Mouse (Mus musculus) gastrocnemius, postnatal 14 days (tissue): Measurements from ENCODE around the gene Hist2h2aa1. TPM values are rescaled to one million over a fixed set of nuclear protein-coding genes. Genes with fewer than 3 reads are reported as not detected.

Experiments used
- DNase-seq: peaks from one replicate; pipeline ENCODE4 v3.0.0; 2021; ENCODE audit warnings: mixed read lengths
- intact Hi-C: fragments of 180-260 bp; cut with DNase I; formaldehyde crosslinking; loops from one replicate; pipeline ENCODE4 v1.15.1; 2025; ENCODE audit warnings: low total_unique reads
- total RNA-seq, 2 experiments: library from RNA; stranded (reverse); gene quantifications; 2 replicates each; pipeline ENCODE4 v1.2.3; 2021

The Hist2h2aa1 gene
- total RNA-seq, 2 experiments from 2014 or later = 3.3 to 12.8 TPM

DNA sequence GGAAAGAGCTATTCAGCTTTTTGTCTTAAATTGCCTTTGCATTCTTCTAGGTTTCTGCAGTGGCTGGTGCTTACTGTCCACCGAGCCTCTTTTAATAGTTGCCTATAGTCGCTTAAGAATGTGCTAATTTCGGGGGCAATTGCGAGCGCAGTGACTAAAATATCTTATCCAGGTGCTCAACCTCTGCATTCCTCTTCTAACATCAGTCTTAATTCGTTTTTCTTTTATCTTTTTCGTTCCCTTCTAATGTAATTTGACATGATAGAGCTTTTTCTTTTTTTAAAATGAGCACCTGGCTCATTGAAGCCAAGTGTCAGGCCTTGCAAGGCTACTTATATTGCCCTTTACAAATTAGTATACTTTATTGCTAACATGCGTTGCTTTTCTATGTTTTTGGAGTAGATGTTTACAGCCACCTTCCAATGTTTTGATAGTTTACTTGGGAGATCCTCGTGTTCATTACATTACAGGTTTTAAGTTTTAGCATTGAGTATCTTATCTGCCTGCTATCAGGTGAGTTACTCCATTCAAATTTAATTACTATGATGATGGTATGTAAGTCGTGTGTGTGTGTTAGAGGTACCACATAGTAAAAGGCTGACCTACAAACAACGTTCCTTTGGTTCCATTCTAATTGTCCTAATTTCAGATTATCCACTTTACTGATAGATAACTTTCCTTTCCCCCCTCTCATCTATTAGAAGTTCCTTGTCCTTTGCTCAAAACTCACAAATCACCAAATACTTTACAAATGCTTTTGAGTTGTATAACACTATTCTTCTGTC, 2.3 kb downstream of the Hist2h2aa1 start:
- intact Hi-C loops = no loop called here
- no peak for DNase-seq

DNA sequence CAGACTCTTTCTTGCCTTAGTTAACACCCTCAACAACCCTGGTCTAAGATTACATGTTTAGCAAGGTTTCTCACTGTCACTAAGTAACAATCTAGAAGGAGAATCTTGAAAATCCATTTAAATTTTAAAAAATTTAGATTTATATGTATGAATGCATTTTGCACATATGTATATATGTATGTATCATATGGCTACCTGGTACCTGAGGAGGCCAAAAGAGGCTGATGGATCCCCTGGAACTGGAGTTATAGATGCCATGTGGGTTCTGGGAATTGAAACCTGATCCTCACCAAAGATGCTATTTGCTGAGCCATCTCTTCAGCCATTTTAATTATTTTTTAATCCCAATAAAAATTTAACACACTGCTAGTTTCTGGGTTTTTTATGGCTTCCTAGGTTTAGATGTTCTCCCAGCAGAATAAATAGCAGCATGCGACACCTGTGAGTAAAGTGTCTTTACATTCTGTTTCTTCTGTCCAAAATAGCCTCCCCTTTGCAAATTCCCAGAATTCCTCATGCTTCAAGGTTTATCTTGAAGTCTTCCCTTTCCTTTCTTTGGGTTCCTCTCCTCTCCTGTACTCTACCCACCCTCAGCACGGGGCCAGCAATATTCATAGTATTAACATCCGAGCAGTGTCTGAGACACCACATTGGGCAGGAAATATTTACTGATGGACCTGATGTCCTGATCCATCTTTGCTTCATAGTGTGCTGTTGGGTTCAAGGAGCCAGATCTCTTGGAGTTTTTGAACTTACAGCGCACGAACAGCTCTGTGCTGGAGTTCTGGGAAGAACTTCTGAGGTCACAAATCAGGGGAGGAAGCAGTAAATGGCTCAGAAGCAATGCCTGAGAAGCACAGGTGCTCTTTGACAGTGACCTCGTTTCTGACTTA, 3.1 kb downstream of the Hist2h2aa1 start:
- no peak for DNase-seq
- intact Hi-C loops = no loop called here

DNA sequence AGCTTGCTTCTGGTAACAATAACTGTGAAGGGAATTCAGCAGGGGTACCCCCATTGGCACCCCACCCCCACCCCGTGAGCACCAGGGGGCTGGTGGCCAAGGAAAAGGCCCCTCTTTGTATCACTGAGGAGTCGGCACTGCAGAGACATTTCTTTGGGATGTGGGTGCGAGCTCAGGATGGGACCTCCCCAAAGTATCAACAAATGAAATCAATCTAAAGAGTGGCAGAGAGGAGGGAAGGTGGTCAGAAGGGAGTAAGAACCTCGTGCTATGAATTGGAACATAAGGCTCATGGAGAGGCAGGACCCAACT, 3.7 kb downstream of the Hist2h2aa1 start:
- no peak for DNase-seq
- intact Hi-C loops = no loop called here

DNA sequence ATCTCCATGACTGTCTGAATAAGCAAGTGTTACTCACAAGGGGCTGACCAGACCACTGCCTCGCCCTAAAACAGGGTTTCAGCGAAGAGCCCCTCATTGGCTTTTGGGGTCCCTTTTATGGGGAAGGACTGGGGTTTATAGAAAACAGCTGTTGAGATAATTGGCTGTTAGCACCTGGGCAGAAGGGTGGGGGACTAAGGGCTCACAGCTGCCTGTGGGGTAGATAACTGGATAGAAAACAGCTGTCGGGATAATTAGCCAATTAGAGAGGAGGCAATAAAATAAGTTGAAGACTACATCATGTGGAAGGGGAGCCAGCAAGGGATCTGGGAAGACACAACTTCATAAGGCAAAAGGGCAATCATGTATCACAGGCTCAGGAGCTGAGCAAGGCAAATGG, 5.6 kb downstream of the Hist2h2aa1 start:
- intact Hi-C loops = no loop called here
- no peak for DNase-seq

DNA sequence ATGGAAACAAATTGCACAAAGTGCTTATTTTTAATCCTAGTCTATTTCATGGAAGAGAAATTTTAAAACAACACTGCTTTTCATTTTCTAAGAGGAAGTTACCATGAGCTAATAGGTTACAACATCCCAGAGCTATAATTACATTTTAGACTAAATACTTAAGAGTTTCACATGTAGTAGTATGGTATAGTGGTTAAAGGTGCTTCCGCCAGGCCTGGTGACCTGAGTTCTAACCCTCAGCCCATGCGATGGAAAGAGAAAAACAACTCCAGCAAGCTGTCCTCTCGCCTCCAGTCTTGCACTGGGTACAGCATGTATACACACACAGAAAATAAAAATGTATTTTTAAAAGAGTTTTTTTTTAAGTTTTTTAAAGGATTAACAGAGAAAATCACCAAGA, 6.5 kb downstream of the Hist2h2aa1 start:
- intact Hi-C loops = no loop called here
- no peak for DNase-seq

DNA sequence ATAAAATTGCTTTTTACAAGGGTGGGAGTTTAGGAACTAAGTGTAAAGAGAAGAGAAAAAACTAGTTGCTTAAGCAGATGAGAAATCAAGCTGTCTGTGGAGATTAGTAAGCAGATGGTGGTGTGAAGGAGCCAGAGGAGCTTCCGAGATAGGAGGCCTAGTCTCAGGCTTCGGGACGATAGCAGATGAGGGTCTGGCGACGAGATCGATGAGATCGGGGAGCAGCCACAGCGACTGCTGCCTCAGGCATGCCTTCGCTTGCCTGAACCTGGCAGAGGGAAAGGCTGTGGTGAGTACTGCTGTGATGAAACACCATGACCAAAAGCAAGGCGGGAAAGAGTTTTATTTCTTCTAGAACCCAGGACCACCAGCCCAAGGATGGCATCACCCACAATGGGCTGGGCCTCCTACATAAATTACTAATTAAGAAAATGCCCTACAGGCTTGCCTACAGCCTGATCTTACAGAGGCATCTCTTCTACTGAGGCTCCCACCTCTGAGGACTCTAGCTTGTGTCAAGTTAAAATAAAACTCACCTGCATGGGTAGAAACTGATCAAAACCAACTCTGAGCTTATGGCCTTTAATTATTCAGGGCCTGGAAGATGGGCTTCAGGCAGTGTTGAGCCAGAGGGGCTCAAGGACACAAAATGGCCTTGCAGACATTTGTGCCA, 9.5 kb downstream of the Hist2h2aa1 start:
- no peak for DNase-seq
- intact Hi-C loops = no loop called here

DNA sequence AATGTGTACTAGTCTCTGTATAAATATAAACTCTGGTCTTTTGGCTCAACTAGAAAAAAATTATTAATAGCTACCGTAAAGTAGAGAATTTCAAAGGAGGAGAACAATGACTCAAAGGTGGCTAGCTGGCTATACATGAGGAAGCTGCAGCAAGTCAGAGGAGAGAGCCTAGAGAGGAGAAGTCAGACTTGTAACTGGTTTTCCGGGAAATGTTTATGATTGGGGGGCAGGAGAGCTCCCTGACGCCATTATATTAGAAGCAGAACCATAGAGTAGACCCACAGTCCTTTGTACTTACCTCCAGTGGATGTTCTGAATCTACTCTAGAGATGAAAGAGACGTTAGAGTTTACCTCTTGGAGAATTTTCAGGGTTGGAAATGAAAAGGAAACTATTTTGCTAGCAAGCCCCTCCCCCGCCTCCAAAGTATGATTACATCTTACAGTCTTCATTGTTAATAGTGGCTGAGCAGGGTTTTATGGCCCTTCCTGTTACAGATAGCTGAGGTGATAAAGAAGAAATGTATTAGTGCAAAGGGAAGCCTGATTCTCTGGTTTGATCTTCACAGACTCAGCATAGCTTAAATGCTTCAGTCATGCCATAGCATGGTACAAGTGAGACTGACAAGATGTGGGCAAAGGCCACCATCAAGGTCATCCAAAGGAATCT, 10.8 kb downstream of the Hist2h2aa1 start:
- no peak for DNase-seq
- intact Hi-C loops = no loop called here

DNA sequence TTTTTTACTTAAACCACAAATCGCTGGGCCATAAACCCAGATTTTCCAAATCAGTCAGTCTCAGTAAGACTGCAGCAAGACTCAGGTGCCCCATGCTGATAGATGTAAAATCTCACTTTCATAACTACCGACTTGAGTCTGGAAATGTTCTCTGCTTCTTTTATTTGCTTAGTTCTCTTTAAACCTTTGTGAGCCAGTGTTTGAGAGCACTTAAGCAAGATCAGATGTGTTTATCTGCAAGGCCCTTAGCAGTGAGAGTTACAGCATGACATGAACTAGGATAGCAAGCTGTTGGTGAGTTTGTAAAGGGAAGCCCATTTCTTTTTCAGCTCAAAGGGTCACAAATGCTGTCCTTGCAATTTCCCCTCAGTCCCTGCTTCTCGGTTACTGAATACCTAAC, 11.9 kb downstream of the Hist2h2aa1 start:
- intact Hi-C loops = no loop called here
- DNase-seq = no peak

DNA sequence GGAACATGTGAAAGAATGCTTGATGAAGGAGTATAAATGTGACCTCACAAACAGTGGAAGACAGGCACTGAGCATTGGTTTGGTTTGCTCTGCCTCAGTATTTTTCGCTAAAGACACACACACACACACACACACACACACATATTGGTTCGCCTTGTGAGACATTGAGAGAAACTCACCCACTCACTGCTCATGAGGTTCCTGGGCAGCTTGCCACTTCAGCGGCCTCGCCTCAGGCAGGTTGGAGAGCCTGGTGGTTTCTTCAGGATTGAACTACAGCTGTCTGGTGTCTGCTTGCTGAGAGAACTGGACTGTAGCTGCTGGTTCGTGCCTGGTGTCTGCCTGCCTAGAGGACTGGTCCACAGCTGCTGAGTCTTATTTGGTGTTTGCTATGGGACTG, 14.9 kb downstream of the Hist2h2aa1 start:
- no peak for DNase-seq
- intact Hi-C loops = no loop called here

DNA sequence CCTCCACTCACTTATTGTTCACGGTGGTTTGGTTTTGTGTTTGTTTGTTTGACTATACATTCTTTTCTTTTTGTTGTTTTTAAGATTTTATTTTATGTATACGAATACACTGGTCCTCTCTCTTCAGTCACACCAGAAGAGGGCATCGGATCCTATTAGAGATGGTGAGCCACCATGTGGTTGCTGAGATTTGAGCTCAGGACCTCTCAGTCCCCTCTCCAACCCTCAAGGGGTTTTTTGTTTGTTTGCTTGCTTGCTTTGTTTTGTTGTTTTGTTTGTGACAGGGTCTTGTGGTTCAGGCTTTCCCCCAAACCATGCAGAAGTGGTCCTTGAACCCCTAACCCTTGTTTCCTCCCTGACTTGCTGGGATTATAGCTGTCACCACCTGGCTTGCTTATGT, 16.3 kb downstream of the Hist2h2aa1 start:
- intact Hi-C loops = no loop called here
- DNase-seq = no peak

DNA sequence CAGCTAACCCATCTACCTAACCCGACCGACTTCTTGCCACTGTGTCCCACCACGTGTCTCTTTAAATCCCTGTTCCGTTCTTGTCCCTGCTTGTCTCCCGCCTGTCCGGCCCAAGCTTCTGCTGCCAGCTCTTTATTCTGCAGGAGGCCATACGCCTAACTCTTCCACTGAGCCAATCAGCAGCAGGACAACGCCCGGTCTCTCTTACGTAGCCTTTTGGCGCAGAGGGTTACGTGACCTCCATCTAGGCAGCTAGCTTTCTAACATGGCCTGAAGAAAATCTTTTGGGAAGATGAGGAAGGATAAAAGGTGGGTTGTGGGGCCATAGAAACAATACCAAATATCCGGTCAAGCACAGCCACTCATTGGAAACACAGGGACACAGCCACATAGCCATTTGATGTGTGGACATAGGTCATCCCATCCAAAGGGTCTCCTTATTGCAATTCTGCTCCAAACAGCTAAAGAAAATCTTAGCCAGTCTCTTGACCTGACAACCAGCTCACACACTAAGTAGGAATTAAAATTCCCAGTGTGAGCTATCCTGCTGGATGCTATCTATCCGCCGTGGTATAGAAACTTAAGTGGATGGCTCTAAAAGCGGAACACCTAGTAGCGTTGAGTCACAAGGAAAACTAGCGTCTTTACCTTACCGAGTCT, 17.0 kb downstream of the Hist2h2aa1 start:
- DNase-seq = peak; percentile 82
- intact Hi-C loops = no loop called here

DNA sequence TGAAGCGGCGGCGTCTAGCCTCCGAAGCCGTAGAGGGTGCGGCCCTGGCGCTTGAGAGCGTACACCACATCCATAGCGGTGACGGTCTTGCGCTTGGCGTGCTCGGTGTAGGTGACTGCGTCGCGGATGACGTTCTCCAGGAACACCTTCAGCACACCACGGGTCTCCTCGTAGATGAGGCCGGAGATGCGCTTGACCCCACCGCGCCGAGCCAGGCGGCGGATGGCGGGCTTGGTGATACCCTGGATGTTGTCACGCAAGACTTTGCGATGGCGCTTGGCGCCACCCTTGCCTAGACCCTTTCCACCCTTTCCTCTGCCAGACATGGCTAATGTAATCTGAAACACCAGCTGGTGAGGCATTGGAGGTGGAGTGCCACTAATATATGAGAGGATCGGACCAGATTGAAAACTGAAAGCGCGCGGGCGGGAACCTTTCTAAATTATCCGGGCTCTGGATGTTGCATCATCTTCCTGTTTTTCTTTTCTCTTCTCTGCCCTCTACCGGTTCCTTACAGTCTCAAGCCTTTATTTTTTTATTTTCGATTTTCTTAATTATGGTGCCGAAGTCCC, 17.8 kb downstream of the Hist2h2aa1 start, which contains the start of gene Hist2h4:
Gene Hist2h4, minus strand, starts transcription at position 333 of the 572 bp plus-strand sequence.
- peak; percentile 89 for DNase-seq
- intact Hi-C loops = no loop called here

DNA sequence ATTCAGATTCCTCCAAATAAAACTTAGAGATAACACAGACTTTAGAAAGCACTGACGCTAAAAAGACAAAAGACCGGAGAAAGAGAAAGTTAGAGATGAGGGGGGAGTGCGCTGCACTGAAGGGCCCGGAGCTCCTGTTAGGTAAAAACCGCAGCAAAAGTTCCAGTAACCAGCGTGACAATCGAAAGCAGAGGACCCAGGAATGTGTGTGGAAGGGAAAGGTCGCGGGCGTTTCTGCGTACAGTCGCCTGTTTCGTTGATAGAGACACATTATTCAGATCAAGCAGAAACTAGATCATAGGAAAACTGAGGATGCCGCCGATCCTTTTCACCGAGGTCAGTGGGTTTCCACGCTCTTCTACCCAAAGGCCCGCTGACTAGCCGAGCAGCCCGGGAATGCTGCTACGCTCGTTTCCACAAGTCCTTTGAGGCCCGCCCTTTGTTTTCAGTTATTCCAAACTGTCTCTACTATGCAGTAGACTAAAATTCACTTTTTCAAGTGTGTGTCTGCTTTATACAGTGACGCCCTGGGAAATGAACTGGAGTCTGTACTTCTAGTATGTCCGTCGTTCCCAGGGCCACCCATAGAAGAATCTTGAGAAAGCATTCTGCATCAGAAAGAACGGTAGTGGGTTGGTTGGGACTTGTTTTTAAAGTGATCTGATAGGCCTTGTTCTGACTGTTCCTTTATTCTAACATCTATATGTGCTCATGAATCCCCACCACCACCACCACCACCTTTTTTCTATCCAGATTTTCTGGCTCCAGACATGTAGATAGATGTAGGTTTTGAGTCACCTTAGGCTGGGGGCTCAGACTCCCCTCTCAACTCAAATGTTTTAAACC, 18.5 kb downstream of the Hist2h2aa1 start:
- intact Hi-C loops = no loop called here

DNA sequence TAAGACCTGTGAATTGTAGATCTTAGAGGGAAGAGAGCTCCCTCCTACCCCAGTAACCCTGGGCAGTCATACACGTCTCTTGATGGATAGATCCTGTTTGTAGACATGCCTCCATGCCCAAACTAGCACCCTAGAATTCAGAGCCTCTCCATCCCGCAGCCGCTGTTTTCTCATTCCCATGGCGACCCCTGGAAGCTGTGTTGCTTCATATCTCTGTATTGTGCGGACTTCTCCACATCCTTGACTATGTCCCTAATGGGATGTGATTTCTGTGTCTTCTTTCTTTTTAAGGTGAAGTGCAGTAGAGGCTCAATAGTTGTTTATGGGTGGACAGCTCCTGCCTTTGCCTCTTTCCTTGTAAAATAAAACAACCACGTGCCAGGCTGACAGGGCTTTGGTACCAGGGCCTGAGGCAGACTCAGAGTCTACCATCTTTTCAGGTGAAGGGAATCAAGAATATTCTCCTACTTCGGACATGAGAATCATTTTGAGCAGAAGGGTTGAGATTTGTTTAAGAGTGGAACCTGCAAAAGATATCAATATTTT, 19.2 kb downstream of the Hist2h2aa1 start:
- intact Hi-C loops = no loop called here
- DNase-seq = no peak

More for the DNA sequence above, 18.5 kb downstream of the Hist2h2aa1 start:
- peak; percentile 25 for DNase-seq

DNA sequence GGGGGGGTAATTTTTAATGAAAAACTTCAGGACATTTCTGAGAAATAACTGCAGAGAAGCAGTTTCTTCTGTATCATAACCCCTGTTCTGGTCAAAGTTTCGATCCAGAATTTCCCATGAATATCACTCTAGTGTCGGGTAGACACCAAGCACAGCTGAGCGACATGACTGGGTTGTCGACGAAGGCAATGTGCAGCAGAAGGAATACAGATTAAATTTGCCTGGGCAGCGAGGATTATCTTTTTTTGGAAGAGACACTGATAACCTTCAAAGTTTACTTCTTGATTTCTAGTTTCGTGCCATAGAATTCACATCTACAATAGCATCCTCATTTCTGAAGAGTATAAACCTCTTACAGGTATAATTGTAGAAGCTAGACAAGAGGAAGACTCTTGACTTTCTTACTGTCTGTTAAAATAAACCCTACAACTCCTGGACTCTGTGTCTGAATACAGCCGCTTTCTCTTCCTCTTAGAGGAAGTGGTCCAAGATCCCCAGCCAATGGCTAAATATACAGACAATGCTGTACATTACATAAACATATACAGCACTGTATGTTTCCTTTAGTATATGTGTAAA, 20.9 kb downstream of the Hist2h2aa1 start:
- no peak for DNase-seq
- intact Hi-C loops = no loop called here

DNA sequence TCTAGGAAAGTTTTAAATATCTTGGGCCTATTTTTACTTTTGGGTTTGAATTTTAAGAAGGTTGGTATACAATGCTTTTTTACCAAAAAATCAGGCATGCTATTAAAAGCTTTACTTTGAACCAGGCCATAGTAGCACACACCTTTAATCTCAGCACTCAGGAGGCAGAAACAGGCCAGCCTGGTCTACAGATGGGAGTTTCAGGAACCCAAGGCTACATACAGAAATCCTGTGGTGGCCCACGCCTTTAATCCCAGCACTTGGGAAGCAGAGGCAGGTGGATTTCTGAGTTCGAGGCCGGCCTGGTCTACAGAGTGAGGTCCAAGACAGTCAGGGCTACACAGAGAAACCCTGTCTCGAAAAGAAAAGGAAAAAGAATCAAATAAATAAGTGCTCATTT, 22.2 kb downstream of the Hist2h2aa1 start:
- intact Hi-C loops = no loop called here

DNA sequence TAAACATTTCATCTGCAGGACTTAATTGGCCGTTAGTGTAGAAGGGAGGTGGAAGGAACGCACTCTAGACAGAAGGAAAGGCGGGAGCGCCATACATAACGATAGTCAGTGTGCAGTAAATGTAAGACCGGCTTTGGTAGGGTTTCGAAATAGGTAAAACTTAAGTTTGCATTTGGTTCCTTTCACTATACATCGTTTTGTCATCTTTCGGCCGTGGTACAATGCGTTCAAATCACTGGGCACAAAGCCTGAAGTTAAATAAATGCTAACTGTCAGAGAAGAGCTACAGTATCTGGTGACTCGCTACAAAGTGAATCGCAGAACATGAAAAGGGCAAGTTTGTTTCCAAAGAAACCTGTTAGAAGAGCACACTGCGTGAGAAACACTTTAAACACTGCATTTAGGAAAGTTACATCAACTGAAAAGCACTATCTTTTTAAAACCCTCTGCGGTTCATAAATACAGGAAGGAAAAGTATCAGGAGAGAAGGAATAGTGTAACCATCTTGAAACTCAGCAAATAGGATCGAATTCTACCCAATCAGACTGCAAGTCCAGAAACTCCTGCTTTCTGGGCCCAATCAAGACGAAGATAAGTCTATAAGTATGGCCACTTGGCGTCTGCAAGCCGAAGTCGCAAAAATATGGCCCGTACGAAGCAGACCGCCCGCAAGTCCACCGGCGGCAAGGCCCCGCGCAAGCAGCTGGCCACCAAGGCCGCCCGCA, 22.9 kb downstream of the Hist2h2aa1 start, which contains the start of gene Hist2h3b:
Gene Hist2h3b, plus strand, starts transcription at position 604 of the 725 bp plus-strand sequence.
- peak; percentile 71 for DNase-seq
- intact Hi-C loops = no loop called here

More for the DNA sequence above, 22.2 kb downstream of the Hist2h2aa1 start:
- no peak for DNase-seq
